Mouse (Mus musculus) embryonic facial prominence, embryonic 12.5 days (tissue): ENCODE results near the gene 2010109A12Rik. TPM values are rescaled to one million over a fixed set of nuclear protein-coding genes. Genes with fewer than 3 reads are reported as not detected.

Experiments
- ATAC-seq: fragments of 200-750 bp; cut with Nextera tagmentation; 2 replicates; pipeline ENCODE4 v1.8.0; 2017; ENCODE audit not compliant: insufficient number of reproducible peaks, insufficient read depth, low FRiP score, low TSS enrichment
- H3K27ac ChIP-seq: fragments of 300-500 bp; sonication (generic); 2 replicates; pipeline ENCODE4 v1.5.1; 2016; ENCODE audit warnings: mild to moderate bottlenecking
- H3K27me3 ChIP-seq: fragments of 300-500 bp; sonication (generic); 2 replicates; pipeline ENCODE4 v1.6.1; 2016; ENCODE audit warnings: mild to moderate bottlenecking, moderate library complexity
- H3K36me3 ChIP-seq: fragments of 300-500 bp; sonication (generic); 2 replicates; pipeline ENCODE4 v1.6.1; 2016; ENCODE audit warnings: mild to moderate bottlenecking
- H3K4me1 ChIP-seq: fragments of 300-500 bp; sonication (generic); 2 replicates; pipeline ENCODE4 v1.6.1; 2016
- H3K4me2 ChIP-seq: fragments of 300-500 bp; sonication (generic); replicated peaks from 2 replicates; pipeline ENCODE4 v1.6.1; 2016; ENCODE audit warnings: mild to moderate bottlenecking, moderate library complexity
- H3K4me3 ChIP-seq: fragments of 300-500 bp; sonication (generic); 2 replicates; pipeline ENCODE4 v1.5.1; 2016; ENCODE audit warnings: mild to moderate bottlenecking
- H3K9ac ChIP-seq: fragments of 300-500 bp; sonication (generic); 2 replicates; pipeline ENCODE4 v1.6.1; 2016; ENCODE audit warnings: mild to moderate bottlenecking, moderate library complexity
- H3K9me3 ChIP-seq: fragments of 300-500 bp; sonication (generic); 2 replicates; pipeline ENCODE4 v1.6.1; 2016; ENCODE audit warnings: mild to moderate bottlenecking, moderate library complexity
- WGBS: fragments of 180-500 bp; shearing (Covaris S2); methylation state at CpG from one replicate; pipeline ENCODE4 v1.1.7; 2016; 5-methylcytosine and 5-hydroxymethylcytosine counted together
- polyA plus RNA-seq: library from polyadenylated mRNA; unstranded; fragments of >200 nt; fragmentation: Nextera tagmentation; extraction: Ambion mirVana; gene quantifications from 2 replicates; pipeline ENCODE4 v1.2.1, GENCODE M21; 2016

The 2010109A12Rik gene
- polyA plus RNA-seq, 1 experiment from 2014 or later = 1.9 TPM

- ATAC-seq = no peak
- Histone ChIP-seq H3K4me3 (no peak overlapping the region), H3K27ac (no peak overlapping the region), H3K27me3 (no peaks in the 10 kb centered on the region), H3K4me2 (no peak overlapping the region), H3K9me3 (no peaks in the 10 kb centered on the region), H3K9ac (no peak overlapping the region), H3K4me1 (no peaks in the 10 kb centered on the region), H3K36me3 (no peaks in the 10 kb centered on the region)
- WGBS = 89% methylated on average over 2 of the region's 2 CpGs
These were observed 26.5 kb downstream of the 2010109A12Rik start for GRCm38 (mm10) chr5:93232838-93233237.

DNA sequence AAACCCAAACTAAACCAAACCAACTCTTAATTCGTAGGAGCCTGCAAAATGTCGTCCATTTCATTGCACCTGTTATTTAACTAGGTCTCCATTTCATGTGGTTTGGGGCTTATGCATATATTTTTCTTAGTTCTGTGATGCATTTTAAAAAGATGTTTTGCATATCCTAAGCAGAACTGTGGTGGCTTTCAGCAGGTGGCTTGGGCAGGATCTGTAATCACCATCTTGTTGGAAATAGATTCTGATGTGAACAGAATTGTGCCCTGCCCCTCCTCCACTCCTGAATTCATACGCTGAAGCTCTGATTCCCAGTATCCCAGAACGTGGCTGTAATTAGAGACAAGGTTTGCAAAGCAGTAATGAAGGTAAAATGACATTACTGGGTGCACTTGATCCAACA, 27.8 kb downstream of the 2010109A12Rik start:
- no peaks in the 10 kb centered on the region for H3K36me3 ChIP-seq
- H3K4me2 ChIP-seq = no peak overlapping the region
- H3K27ac ChIP-seq = no peak overlapping the region
- H3K4me3 ChIP-seq = no peak overlapping the region
- no peaks in the 10 kb centered on the region for H3K4me1 ChIP-seq
- WGBS = 58% methylated on average over 4 of the region's 4 CpGs
- no peak overlapping the region for H3K9ac ChIP-seq
- ATAC-seq = no peak
- H3K9me3 ChIP-seq = no peaks in the 10 kb centered on the region
- no peaks in the 10 kb centered on the region for H3K27me3 ChIP-seq

- no peak overlapping the region for H3K4me3 ChIP-seq
- no peak overlapping the region for H3K4me2 ChIP-seq
- H3K9ac ChIP-seq = no peak overlapping the region
- H3K4me1 ChIP-seq = no peaks in the 10 kb centered on the region
- H3K36me3 ChIP-seq = no peaks in the 10 kb centered on the region
- 80% methylated on average over 2 of the region's 2 CpGs for WGBS
- no peak overlapping the region for H3K27ac ChIP-seq
- ATAC-seq = no peak
- H3K27me3 ChIP-seq = no peaks in the 10 kb centered on the region
- no peaks in the 10 kb centered on the region for H3K9me3 ChIP-seq
These were observed 28.3 kb downstream of the 2010109A12Rik start for GRCm38 (mm10) chr5:93234605-93235004.

- Histone ChIP-seq H3K9ac (no peak overlapping the region), H3K36me3 (no peaks in the 10 kb centered on the region), H3K4me1 (no peaks in the 10 kb centered on the region), H3K9me3 (no peaks in the 10 kb centered on the region), H3K4me3 (no peak overlapping the region), H3K4me2 (no peak overlapping the region), H3K27me3 (no peaks in the 10 kb centered on the region), H3K27ac (no peak overlapping the region)
- ATAC-seq = no peak
- WGBS = 93% methylated on average over 3 of the region's 3 CpGs
These were observed 29.6 kb downstream of the 2010109A12Rik start for GRCm38 (mm10) chr5:93235888-93236287.

DNA sequence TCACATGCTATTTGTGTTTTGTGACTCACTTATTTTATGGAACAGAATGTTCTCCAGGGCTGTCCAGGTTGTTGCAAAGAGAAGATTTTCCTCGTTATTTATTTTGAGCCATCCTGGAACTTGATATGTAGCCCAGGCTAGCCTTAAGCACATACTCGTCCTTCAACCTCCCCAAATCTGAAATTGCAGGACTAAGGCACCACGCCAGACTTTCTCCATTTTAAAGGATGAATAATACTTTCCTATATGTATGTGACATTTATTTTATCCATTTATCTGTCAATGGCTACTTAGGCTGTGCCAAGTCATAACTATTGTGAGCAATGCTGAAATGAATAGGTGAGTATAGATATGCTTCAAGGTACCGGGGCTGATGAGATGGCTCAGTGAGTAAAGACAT, 30.2 kb downstream of the 2010109A12Rik start:
- Histone ChIP-seq H3K27me3 (no peaks in the 10 kb centered on the region), H3K4me2 (no peak overlapping the region), H3K36me3 (no peaks in the 10 kb centered on the region), H3K4me1 (no peaks in the 10 kb centered on the region), H3K27ac (no peak overlapping the region), H3K9ac (no peak overlapping the region), H3K9me3 (no peaks in the 10 kb centered on the region), H3K4me3 (no peak overlapping the region)
- 82% methylated on average over 4 of the region's 4 CpGs for WGBS
- ATAC-seq = no peak

DNA sequence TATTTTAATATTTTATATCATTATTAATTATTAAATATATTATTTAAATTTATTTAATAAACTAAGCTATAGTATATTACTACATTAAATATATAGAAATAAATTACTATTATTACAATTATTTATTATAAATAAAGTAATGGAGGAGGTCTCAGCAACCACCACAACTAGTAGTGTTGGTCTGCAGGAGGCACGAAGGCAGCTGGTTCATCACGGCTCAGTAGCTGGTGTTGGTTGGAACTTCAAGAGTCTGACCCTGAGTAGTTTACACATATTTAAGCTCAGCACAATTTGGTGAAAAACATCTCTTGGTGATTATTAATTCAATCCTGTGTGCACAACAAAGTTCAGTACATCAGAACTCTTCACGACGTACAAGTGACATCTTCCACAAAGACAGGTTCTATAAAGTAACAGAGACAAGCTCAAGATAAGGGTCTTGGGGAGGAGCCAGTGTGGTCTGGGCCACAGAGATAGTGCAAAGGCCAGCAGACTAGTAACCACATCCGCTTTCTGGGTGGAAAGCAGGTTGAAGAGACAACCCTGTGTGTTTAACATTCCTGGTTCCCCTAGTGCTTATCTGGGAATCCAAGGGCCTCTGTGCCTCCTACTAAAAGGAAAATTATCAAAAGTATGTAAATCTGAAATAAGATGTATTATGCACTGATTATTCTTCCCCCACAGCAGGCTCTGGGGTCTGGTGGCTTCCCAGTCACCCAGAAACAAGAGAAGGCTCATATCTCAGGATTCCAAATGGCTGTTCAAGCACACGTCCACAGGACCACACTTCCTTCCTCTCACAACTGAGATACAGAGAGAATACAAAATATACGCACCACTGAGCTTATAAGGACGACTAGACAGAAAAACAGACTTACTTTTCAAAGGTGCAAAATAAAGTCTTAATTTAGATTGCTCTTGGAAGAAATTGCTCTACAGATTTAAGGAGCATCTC, 33.5 kb downstream of the 2010109A12Rik start:
- WGBS = 85% methylated on average over 8 of the region's 8 CpGs
- no peaks in the 10 kb centered on the region for H3K4me1 ChIP-seq
- ATAC-seq = no peak
- H3K9me3 ChIP-seq = no peaks in the 10 kb centered on the region
- H3K4me3 ChIP-seq = no peak overlapping the region
- no peak overlapping the region for H3K27ac ChIP-seq
- no peak overlapping the region for H3K4me2 ChIP-seq
- no peaks in the 10 kb centered on the region for H3K36me3 ChIP-seq
- no peaks in the 10 kb centered on the region for H3K27me3 ChIP-seq
- H3K9ac ChIP-seq = no peak overlapping the region

- Histone ChIP-seq H3K36me3 (no peaks in the 10 kb centered on the region), H3K4me2 (no peak overlapping the region), H3K4me3 (no peak overlapping the region), H3K9me3 (no peaks in the 10 kb centered on the region), H3K9ac (no peak overlapping the region), H3K27ac (no peak overlapping the region), H3K4me1 (no peaks in the 10 kb centered on the region), H3K27me3 (no peaks in the 10 kb centered on the region)
- no peak for ATAC-seq
- WGBS = 86% methylated on average over 2 of the region's 2 CpGs
These were observed 39.0 kb downstream of the 2010109A12Rik start for GRCm38 (mm10) chr5:93245280-93245679.

GRCm38 (mm10) chr5:93249940-93250578, 43.7 kb downstream of the 2010109A12Rik start:
- Histone ChIP-seq H3K27ac (no peak overlapping the region), H3K9me3 (no peaks in the 10 kb centered on the region), H3K36me3 (no peaks in the 10 kb centered on the region), H3K4me2 (no peak overlapping the region), H3K9ac (no peak overlapping the region), H3K27me3 (no peaks in the 10 kb centered on the region), H3K4me3 (no peak overlapping the region), H3K4me1 (no peaks in the 10 kb centered on the region)
- 83% methylated on average over 6 of the region's 6 CpGs for WGBS
- ATAC-seq = no peak

- no peak overlapping the region for H3K27ac ChIP-seq
- no peak for ATAC-seq
- no peak overlapping the region for H3K9ac ChIP-seq
- H3K4me1 ChIP-seq = no peaks in the 10 kb centered on the region
- H3K27me3 ChIP-seq = no peaks in the 10 kb centered on the region
- no peak overlapping the region for H3K4me3 ChIP-seq
- no peaks in the 10 kb centered on the region for H3K9me3 ChIP-seq
- no peak overlapping the region for H3K4me2 ChIP-seq
- H3K36me3 ChIP-seq = no peaks in the 10 kb centered on the region
- WGBS = 84% methylated on average over 12 of the region's 12 CpGs
These were observed 44.9 kb downstream of the 2010109A12Rik start for GRCm38 (mm10) chr5:93251001-93251760.

GRCm38 (mm10) chr5:93255759-93256265, 49.5 kb downstream of the 2010109A12Rik start:
- Histone ChIP-seq H3K27me3 (no peaks in the 10 kb centered on the region), H3K9me3 (no peaks in the 10 kb centered on the region), H3K4me2 (no peak overlapping the region), H3K9ac (no peak overlapping the region), H3K27ac (no peak overlapping the region), H3K36me3 (no peaks in the 10 kb centered on the region), H3K4me3 (no peak overlapping the region), H3K4me1 (no peaks in the 10 kb centered on the region)
- no peak for ATAC-seq
- 90% methylated on average over 5 of the region's 5 CpGs for WGBS

- Histone ChIP-seq H3K9ac (no peak overlapping the region), H3K27ac (no peak overlapping the region), H3K4me3 (no peak overlapping the region), H3K27me3 (no peaks in the 10 kb centered on the region), H3K9me3 (no peaks in the 10 kb centered on the region), H3K4me2 (no peak overlapping the region), H3K36me3 (no peaks in the 10 kb centered on the region), H3K4me1 (no peaks in the 10 kb centered on the region)
- ATAC-seq = no peak
These were observed 50.6 kb downstream of the 2010109A12Rik start for GRCm38 (mm10) chr5:93256820-93257405.
